Mouse (Mus musculus) fat pad, adult 2 months (tissue): ENCODE results near the gene Gm7168.
"Not testable (repeated sequence)": the region's sequence is repeated elsewhere in the genome, so short reads cannot be mapped to it uniquely, and the experiment has no call there.

Experiments used
- DNase-seq: peaks from one replicate; pipeline ENCODE4 v3.0.0-alpha.2; 2011; ENCODE audit warnings: low read depth, low spot score; ENCODE audit errors: extremely low read depth

Gene Gm7168

DNA sequence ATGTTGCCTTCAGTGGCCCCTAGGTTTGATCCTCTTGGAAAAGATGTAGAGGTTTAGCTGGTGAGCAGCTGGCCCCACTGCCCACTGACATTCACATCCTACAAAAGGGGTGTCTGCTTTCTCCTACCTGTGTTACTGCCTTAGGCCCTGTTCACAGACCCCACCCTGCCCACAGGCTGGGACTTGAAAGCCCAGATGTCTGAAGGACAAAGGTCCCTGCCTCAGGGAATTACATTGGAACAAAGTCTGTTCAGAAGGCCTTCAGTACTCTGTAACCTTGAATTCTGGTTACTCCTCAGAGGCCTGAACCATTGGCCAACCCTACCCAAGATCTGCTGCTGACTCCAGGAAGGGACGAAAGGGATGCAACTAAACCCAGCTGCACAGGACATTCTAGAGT is 39.5 kb downstream of the Gm7168 start:
- DNase-seq = no peak

DNA sequence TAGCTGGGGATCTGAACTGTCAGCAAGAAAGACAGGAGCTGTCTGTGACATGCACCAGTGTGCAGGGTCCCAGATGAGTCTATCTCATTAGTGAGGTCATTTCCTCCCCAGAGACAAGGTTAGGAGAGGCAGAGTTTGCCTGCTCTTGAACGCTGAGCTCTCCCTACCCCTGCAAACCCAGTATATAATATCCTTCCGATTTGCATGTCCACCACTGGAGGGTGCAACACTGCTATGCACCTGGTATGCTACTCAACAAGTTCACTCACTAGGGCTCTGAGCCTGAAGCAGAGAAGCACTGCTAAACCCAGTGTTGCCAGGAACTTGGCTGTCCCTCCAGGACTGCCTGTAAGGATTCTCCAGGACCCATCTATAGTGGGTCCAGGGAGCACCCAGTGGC is 45.3 kb downstream of the Gm7168 start:
- DNase-seq = not testable (repeated sequence)
